Mouse (Mus musculus) liver, postnatal 0 days (tissue): ENCODE measurements at regions not wholly inside any gene's neighbourhood (a gene's known extent, or its start where the extent isn't known, plus 50 kb on each side); places are given as distances from the start of the nearest gene placed in this dataset.

Experiments used
- ATAC-seq: fragments of 200-750 bp; cut with Nextera tagmentation; 2 replicates; pipeline ENCODE4 v1.8.0; 2017; ENCODE audit warnings: mild to moderate bottlenecking, moderate library complexity
- DNase-seq: peaks from one replicate; pipeline ENCODE4 v3.0.0-alpha.2; 2016
- H3K27ac ChIP-seq: fragments of 300-500 bp; sonication (generic); 2 replicates; pipeline ENCODE4 v1.5.1; 2014; ENCODE audit warnings: antibody characterized with exemption, moderate library complexity, mild to moderate bottlenecking, low read depth
- H3K27me3 ChIP-seq: fragments of 300-500 bp; sonication (generic); 2 replicates; pipeline ENCODE4 v1.6.1; 2014; ENCODE audit warnings: low read length, control low read depth, mixed read lengths; ENCODE audit not compliant: insufficient read depth
- H3K36me3 ChIP-seq: fragments of 300-500 bp; sonication (generic); replicated peaks from 2 replicates; pipeline ENCODE4 v1.6.1; 2014; ENCODE audit warnings: mild to moderate bottlenecking, control low read depth, low read length, moderate library complexity, mixed read lengths; ENCODE audit not compliant: insufficient read depth
- H3K4me1 ChIP-seq: fragments of 300-500 bp; sonication (generic); 2 replicates; pipeline ENCODE4 v1.6.1; 2014; ENCODE audit warnings: antibody characterized with exemption, mild to moderate bottlenecking, control low read depth; ENCODE audit not compliant: insufficient read depth
- H3K4me2 ChIP-seq: fragments of 300-500 bp; sonication (generic); 2 replicates; pipeline ENCODE4 v1.6.1; 2014; ENCODE audit warnings: low read depth, mild to moderate bottlenecking, low read length, moderate library complexity, mixed read lengths
- H3K4me3 ChIP-seq: fragments of 300-500 bp; sonication (generic); 2 replicates; pipeline ENCODE4 v1.5.1; 2014; ENCODE audit warnings: low read depth, low read length
- H3K9ac ChIP-seq: fragments of 300-500 bp; sonication (generic); replicated peaks from 2 replicates; pipeline ENCODE4 v1.6.1; 2014; ENCODE audit warnings: mild to moderate bottlenecking, moderate library complexity
- H3K9me3 ChIP-seq: fragments of 300-500 bp; sonication (generic); 2 replicates; pipeline ENCODE4 v1.6.1; 2016; ENCODE audit warnings: mild to moderate bottlenecking, control low read depth, low read length, mixed read lengths
- CTCF ChIP-seq: sonication (generic); IDR thresholded peaks from 2 replicates; pipeline ENCODE4 v1.5.1; 2016; ENCODE audit warnings: antibody characterized with exemption, low read depth
- EP300 ChIP-seq: IDR thresholded peaks from 2 replicates; pipeline ENCODE4 v1.6.1; 2016; ENCODE audit warnings: antibody characterized with exemption, low read depth, mild to moderate bottlenecking
- WGBS: fragments of 180-500 bp; shearing (Covaris S2); extraction: QIAGEN DNeasy Blood & Tissue Kit; methylation state at CpG from one replicate; pipeline ENCODE4 v1.1.7; 2014; ENCODE audit not compliant: insufficient replicate concordance; 5-methylcytosine and 5-hydroxymethylcytosine counted together

DNA sequence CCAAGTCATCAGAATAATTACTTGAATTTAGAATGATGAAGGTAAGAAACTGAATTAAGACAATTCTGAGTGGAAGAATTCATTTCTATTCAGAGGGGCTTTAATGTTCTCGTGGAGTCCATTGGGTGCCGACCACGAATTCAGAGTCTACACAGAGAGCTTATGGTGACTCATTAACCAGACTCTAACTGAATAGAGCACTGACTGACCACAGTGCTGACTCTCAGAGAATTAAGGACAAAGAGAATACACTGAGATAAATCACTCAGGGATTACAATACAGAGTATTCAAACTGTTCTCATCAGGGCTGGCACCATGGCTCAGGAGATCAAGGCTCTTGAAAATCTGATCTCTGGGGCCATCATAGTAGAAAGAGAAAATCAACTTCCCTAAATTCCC, 366.7 kb downstream of the Wdr11 start:
- 54% methylated on average over 3 of the region's 3 CpGs for WGBS
- H3K9ac ChIP-seq, result no peak overlapping the region
- H3K27me3 ChIP-seq, result no peaks in the 10 kb centered on the region
- TF ChIP-seq EP300, result no peak
- H3K4me2 ChIP-seq, result peak overlapping the region; percentile 27; the same call in 1 of the 2 replicates
- H3K36me3 ChIP-seq, result no peaks in the 10 kb centered on the region
- ATAC-seq (peak; percentile 55; the same call in 1 of the 2 replicates), DNase-seq (no peak)
- H3K9me3 ChIP-seq, result no peaks in the 10 kb centered on the region
- H3K27ac ChIP-seq, result no peak overlapping the region
- no peaks in the 10 kb centered on the region for H3K4me1 ChIP-seq
- H3K4me3 ChIP-seq, result no peak overlapping the region

DNA sequence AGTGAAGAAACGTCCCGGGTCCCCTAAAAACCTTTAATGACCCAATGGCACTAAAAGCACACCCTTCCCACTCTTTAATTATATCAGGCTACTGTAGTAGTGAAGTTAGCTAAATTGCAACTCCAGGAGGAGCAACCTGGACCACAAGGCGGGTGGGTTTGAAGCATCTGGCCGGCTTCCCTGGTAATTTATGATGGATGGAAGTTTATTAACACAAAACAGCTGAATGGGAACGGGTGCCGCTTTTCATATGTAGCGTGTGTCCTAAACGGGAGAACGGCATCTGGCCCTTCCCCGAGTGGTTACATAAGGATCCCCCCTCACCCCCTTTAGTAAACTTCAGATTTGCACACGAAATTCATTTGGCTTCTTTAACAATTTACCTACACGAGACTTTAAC, 370.9 kb downstream of the Wdr11 start:
- no peak overlapping the region for H3K9ac ChIP-seq
- no peaks in the 10 kb centered on the region for H3K27me3 ChIP-seq
- no peaks in the 10 kb centered on the region for H3K36me3 ChIP-seq
- no peak for DNase-seq
- H3K4me1 ChIP-seq, result no peaks in the 10 kb centered on the region
- H3K4me2 ChIP-seq, result no peak overlapping the region
- no peak overlapping the region for H3K4me3 ChIP-seq
- H3K27ac ChIP-seq, result no peak overlapping the region
- ATAC-seq, result no peak
- no peaks in the 10 kb centered on the region for H3K9me3 ChIP-seq
- no peak for TF ChIP-seq EP300
- TF ChIP-seq CTCF, result no peak
- 68% methylated on average over 12 of the region's 12 CpGs for WGBS

DNA sequence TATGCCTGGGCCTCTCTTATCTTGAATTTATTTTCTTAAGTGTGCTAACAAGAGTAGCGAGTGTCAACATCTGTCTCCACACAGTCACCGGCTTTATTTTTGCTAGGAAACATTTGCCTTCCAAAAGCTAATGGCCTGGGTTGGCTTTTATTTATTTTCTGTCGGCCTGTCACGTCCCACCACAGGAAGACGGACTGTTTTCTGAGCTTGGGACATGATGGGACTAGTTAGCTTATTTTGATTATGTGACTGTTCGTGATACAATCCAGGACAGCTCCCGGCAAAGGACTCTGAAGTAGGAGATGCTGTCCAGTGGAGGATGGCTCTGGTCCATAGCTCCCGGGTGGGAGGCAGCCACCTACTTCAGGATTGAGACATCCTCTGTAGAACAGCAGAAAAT, 372.5 kb downstream of the Wdr11 start:
- H3K27ac ChIP-seq, result no peak overlapping the region
- no peaks in the 10 kb centered on the region for H3K27me3 ChIP-seq
- WGBS, result 55% methylated on average over 8 of the region's 8 CpGs
- no peaks in the 10 kb centered on the region for H3K36me3 ChIP-seq
- no peak overlapping the region for H3K4me3 ChIP-seq
- no peaks in the 10 kb centered on the region for H3K4me1 ChIP-seq
- ATAC-seq, result no peak
- DNase-seq, result no peak
- no peak overlapping the region for H3K4me2 ChIP-seq
- H3K9ac ChIP-seq, result no peak overlapping the region
- TF ChIP-seq EP300, result no peak
- H3K9me3 ChIP-seq, result no peaks in the 10 kb centered on the region

DNA sequence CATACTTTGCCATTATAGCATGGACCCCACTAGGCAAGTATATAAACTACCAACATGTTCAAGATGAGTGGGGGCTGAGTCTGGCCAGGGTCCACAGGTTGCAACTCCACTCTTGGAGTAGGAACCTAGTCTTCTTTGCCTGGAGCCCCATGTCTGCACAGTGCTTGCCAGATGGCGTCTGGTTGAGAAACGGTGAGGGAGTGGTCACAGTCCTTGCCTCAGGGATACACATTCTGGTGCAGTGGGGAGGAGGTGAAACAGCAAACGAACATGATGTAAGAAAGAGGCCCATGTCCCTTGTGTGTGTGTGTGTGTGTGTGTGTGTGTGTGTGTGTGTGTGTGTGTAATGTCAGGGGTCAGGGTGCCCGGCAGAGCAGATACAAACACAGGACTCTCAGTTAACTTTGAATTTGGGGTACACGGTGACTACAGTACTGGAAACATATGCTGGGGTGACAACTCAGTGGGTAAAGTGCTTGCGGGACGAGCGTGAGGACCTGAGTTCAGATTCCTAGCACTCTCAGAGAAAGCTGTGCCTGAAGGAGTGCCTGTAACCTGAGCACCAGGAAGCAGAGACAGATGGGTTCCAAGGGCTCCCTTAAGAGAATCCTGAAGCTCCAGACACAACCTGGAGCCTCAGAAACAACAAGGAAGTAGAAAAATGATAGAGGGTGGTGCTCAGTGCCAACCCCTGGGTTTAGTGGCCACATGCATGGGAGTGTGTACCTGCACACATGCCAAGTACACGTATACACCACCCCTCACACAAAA, 373.8 kb downstream of the Wdr11 start:
- Histone ChIP-seq H3K9me3 (no peaks in the 10 kb centered on the region), H3K9ac (no peak overlapping the region), H3K36me3 (no peaks in the 10 kb centered on the region), H3K27me3 (no peaks in the 10 kb centered on the region), H3K4me2 (no peak overlapping the region), H3K4me3 (no peak overlapping the region), H3K27ac (no peak overlapping the region), H3K4me1 (no peaks in the 10 kb centered on the region)
- ATAC-seq (peak; percentile 80), DNase-seq (peak; percentile 21)
- 60% methylated on average over 9 of the region's 9 CpGs for WGBS
- no peak for TF ChIP-seq CTCF
- TF ChIP-seq EP300, result no peak

DNA sequence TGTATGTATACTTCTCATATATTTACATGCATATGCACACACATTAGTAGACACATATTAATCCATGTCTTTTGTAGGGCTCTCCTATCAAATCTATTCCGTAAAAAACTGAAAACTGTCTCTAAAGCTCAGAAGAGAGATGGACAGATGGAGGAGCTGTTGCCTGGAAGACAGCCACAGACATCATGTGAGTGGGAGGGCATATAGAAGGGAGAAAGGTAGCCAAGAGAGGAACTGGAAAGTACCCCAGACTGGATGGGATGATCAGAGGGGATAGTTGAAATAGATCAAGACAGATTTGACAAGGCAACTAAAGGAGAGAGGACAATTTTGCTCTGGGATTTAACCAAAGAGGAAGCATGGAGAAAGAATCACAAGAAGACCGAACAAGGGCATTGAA, 375.1 kb downstream of the Wdr11 start:
- Histone ChIP-seq H3K4me1 (no peaks in the 10 kb centered on the region), H3K36me3 (no peaks in the 10 kb centered on the region), H3K9me3 (no peaks in the 10 kb centered on the region), H3K9ac (no peak overlapping the region), H3K27me3 (no peaks in the 10 kb centered on the region), H3K4me3 (no peak overlapping the region), H3K4me2 (no peak overlapping the region), H3K27ac (no peak overlapping the region)
- DNase-seq (no peak), ATAC-seq (no peak)
- 77% methylated on average over 2 of the region's 2 CpGs for WGBS
- TF ChIP-seq EP300 (no peak), CTCF (no peak)

DNA sequence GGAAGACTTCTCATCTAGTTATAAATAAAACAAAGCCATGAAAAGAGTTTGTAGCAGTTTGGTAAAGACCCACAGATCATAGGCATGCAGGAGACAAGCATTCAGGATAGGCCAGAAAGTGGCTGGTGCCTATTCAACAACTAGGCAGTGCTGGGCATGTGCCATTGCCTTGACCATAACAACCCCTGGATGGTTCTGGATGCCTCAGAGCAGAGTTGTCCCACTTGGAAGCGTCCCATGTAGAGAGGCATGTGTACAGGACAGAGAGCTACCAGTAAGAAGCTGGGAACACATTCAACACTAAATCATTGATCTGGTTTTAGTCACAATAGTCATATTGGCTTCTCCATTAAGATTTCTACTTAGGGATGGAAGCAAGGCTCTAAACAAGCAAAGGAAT, 378.5 kb downstream of the Wdr11 start:
- ATAC-seq (no peak), DNase-seq (no peak)
- Histone ChIP-seq H3K36me3 (no peaks in the 10 kb centered on the region), H3K9ac (no peak overlapping the region), H3K27ac (no peak overlapping the region), H3K9me3 (no peaks in the 10 kb centered on the region), H3K4me2 (no peak overlapping the region), H3K27me3 (no peaks in the 10 kb centered on the region), H3K4me3 (no peak overlapping the region), H3K4me1 (no peaks in the 10 kb centered on the region)
- 67% methylated on average over 1 of the region's 1 CpGs for WGBS
- no peak for TF ChIP-seq CTCF
- no peak for TF ChIP-seq EP300
